Mouse (Mus musculus) frontal cortex, adult (tissue): ENCODE measurements at regions not wholly inside any gene's neighbourhood (a gene's known extent, or its start where the extent isn't known, plus 50 kb on each side); places are given as distances from the start of the nearest gene placed in this dataset.

Source experiments
- ATAC-seq: cut with Nextera tagmentation; 2 replicates; pipeline ENCODE4 v1.9.2; 2017; ENCODE audit warnings: mild to moderate bottlenecking, moderate library complexity, mixed read lengths; ENCODE audit not compliant: low TSS enrichment

GRCm38 (mm10) chrX:19199531-19199930 lies 281.6 kb downstream of the Tex13c3 start:
- peak; percentile 93 for ATAC-seq

DNA sequence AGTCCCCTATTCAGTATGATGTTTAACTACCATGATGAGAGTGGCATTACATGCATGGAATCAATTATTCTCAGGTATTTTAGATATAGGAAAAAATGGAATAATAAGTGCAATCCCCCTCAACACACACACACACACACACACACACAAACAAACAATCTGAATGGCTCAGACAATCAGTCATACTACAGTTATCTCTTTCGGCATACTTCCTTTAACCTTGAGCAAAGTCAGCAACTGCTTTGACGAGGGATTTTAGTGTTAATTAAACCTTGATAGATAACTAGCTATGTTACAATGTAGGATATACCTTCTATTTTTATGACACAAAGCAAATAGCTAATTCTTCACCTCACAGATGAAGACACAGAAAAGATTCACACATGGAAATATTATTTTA lies 312.1 kb downstream of the Tex13c3 start:
- no peak for ATAC-seq

GRCm38 (mm10) chrX:19168546-19168945 lies 312.6 kb downstream of the Tex13c3 start:
- ATAC-seq: no peak

DNA sequence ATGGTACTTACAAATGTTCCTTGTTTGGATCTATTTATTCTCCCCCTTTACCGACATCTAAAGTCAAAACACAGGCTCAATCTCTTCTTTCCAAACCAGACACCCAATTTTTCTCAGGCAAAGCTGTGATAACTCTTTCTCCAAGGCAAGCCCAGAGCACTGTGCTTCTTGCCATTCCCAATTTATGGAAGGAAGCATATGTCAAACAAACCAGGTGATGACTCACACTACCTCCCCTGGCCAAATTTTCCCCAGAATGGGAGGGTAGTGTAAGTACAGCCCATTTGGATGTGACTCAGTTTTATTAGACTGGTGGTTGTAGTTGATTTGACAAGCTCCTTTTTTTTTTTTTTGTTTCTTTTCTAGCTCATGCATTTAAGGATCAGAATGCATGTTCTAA lies 313.0 kb downstream of the Tex13c3 start:
- peak; percentile 43; the same call in 1 of the 2 replicates for ATAC-seq

DNA sequence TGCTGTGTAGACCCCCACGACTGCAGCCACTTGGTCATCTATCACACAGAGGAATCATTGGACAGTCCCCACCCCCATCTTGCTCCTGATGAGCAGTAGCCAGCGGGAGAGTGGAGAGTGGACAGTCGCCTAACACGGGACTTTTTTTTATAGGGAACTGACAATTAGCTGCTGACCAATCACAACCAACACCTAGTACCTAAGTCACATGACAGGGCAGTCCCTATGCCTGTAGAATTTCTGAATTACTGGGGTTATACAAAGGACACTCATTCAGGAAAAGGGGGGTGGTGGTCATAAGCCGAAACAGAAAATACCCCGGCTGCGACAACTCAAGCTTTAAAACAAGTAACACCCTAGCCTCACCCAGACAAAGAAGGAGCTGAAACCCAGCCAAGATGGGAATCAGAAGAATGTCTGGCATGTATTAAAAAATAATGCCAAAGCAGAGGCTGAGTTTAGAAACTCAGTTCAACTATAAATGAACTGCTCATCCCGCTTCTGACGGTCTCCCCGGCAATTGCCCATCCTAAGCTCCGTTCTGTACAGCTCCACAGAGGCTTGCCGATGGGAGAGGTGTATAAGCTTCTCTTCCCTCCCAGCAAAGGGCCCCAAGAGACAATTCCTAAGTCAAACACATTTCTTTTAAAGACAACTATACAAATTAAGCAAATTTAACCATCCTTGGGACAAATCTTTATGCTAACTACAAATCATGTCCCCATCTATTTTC lies 313.8 kb downstream of the Tex13c3 start:
- ATAC-seq: peak; percentile 39

- ATAC-seq: no peak
These were observed 315.1 kb downstream of the Tex13c3 start for GRCm38 (mm10) chrX:19165891-19166644.

DNA sequence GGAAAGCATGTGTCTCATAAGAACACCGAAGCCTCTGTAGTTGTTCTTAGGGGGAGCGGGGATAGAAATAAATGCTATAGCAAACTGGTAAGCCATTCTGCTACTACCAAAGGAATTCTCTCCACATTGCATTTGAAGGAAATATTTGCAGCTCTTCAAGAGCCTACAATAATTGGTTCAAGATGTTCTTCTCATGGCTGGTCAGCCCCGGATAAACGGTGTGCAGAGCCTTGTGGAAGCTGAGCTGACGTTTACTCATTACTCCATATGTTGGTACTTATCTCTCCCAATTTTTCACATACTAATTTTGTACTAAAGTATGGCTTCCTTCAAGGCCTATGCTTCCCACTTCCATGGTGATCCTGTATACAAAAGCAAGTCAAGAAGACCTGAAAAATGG lies 317.0 kb downstream of the Tex13c3 start:
- no peak for ATAC-seq

DNA sequence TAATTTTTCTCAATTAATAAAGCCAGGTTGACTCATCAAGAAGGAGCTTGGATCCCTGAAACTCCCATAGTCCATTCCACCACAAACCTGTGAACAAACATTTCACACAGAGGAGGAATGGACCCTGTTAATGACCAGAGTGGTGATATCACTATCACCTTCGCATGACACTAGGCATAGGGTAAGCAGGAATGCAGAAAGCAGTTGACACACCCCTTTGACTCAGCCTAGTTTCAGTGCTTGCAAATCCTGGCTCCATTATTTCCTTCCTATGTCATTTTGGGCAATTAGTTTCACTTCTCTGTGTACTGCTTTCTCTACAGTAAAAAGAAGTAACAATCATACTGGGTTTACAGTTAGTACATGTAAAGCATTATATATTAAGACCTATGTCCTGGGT lies 318.2 kb downstream of the Tex13c3 start:
- no peak for ATAC-seq

DNA sequence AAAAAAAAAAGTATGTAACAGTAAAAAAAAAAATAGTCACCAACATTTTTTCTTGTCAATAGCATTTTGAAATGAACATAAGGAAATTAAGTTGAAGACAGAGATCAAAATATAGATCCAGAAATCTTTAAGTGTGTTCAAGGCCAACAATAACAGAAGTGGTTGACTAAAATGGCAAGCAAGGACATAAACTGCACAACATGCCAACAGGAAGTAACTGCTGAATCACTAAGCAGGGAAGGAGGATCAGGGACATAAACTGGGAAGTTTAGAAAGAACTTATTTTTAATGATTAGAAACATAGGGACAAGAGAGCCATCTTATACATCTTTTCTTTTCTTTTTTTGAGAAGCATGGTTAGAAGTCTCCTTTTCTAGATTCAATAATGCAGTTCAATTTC lies 318.8 kb downstream of the Tex13c3 start:
- no peak for ATAC-seq

DNA sequence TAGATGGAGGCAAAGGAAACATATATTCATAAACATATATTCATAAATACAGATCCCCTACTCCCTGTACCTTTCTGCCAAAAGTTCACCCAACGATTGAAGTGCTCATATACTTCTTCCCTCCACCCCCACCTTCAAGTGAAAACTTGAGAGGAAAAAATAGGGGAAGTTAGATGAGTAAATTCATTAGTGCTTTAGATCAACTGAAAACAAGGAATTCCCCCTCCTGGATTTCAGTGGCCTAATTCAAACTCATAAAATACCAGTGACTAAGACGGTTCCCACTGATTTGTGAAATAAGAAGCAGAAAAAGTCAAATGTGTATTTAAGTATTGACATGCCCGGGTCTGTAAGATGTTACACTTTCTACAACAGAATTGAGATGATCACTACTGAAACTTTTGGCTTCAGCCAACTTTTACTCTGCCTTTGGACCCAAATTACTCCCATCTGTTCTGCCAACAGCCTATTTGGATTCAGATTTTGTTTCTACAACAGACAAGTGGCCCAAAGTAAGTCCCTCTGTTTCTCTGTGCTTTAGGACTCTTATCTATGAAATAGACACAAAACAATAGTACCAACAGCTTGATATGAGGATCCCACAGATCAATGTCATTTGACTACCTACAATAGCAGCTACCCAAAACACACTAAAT lies 320.7 kb downstream of the Tex13c3 start:
- ATAC-seq: no peak

GRCm38 (mm10) chrX:19157464-19158203 lies 323.5 kb downstream of the Tex13c3 start:
- ATAC-seq: no peak

- ATAC-seq: no peak
These were observed 327.5 kb downstream of the Tex13c3 start for GRCm38 (mm10) chrX:19153619-19154018.

- ATAC-seq: peak; percentile 84
These were observed 328.8 kb downstream of the Tex13c3 start for GRCm38 (mm10) chrX:19152170-19152861.

- no peak for ATAC-seq
These were observed 330.5 kb downstream of the Tex13c3 start for GRCm38 (mm10) chrX:19150606-19151005.

- ATAC-seq: no peak
These were observed 332.4 kb downstream of the Tex13c3 start for GRCm38 (mm10) chrX:19148672-19149071.

- ATAC-seq: no peak
These were observed 332.9 kb downstream of the Tex13c3 start for GRCm38 (mm10) chrX:19148251-19148650.

- ATAC-seq: no peak
These were observed 368.4 kb downstream of the Tex13c3 start for GRCm38 (mm10) chrX:19112753-19113152.

- no peak for ATAC-seq
These were observed 378.2 kb downstream of the Tex13c3 start for GRCm38 (mm10) chrX:19102911-19103310.

GRCm38 (mm10) chrX:19095960-19096359 lies 385.2 kb downstream of the Tex13c3 start:
- ATAC-seq: no peak

- ATAC-seq: no peak
These were observed 396.7 kb downstream of the Tex13c3 start for GRCm38 (mm10) chrX:19084435-19084834.

GRCm38 (mm10) chrX:19080021-19080420 lies 401.1 kb downstream of the Tex13c3 start:
- ATAC-seq: no peak
